Mouse (Mus musculus) megakaryocyte-erythroid progenitor cell, adult 5 weeks (primary cell): Measurements from ENCODE around the gene L3mbtl3. TPM values are rescaled to one million over a fixed set of nuclear protein-coding genes. Genes with fewer than 3 reads are reported as not detected.

ENCODE experiments used
- polyA plus RNA-seq: library from polyadenylated mRNA; stranded (reverse); fragments of >175 nt; gene quantifications from 2 replicates; pipeline ENCODE4 v1.2.3, GENCODE M21; 2012

The L3mbtl3 gene
- 13.9 and 17.1 TPM in 2 replicates for polyA plus RNA-seq

GRCm38 (mm10) chr10:26375790-26376545 lies at the start of gene L3mbtl3:
TSS of gene L3mbtl3 (minus strand) at chr10:26375971.

GRCm38 (mm10) chr10:26229488-26229887 lies 146.3 kb downstream of the L3mbtl3 start, which contains the start of gene Samd3:
TSS of gene Samd3 (plus strand) at chr10:26229707.

Other genes with a start within 250 kb of the L3mbtl3 start
- gene Samd3, start 146.3 kb downstream of the L3mbtl3 start, polyA plus RNA-seq = 0.28 and 0.36 TPM in 2 replicates